Mouse (Mus musculus) intestine, postnatal 0 days (tissue): Measurements from ENCODE around the gene Gcdh. TPM values are rescaled to one million over a fixed set of nuclear protein-coding genes. Genes with fewer than 3 reads are reported as not detected.

ENCODE experiments used
- ATAC-seq: fragments of 200-750 bp; cut with Nextera tagmentation; 2 replicates; pipeline ENCODE4 v1.8.0; 2017; ENCODE audit warnings: mild to moderate bottlenecking, moderate TSS enrichment, moderate library complexity
- H3K27ac ChIP-seq: fragments of 300-500 bp; sonication (generic); 2 replicates; pipeline ENCODE4 v1.5.1; 2014; ENCODE audit warnings: mild to moderate bottlenecking, low read depth, low read length, moderate library complexity
- H3K27me3 ChIP-seq: fragments of 300-500 bp; sonication (generic); replicated peaks from 2 replicates; pipeline ENCODE4 v1.6.1; 2014; ENCODE audit warnings: low read length, mixed read lengths; ENCODE audit not compliant: control insufficient read depth, insufficient read depth
- H3K36me3 ChIP-seq: fragments of 300-500 bp; sonication (generic); 2 replicates; pipeline ENCODE4 v1.6.1; 2014; ENCODE audit warnings: mild to moderate bottlenecking, moderate library complexity; ENCODE audit not compliant: control insufficient read depth, insufficient read depth
- H3K4me1 ChIP-seq: fragments of 300-500 bp; sonication (generic); replicated peaks from 2 replicates; pipeline ENCODE4 v1.6.1; 2014; ENCODE audit warnings: antibody characterized with exemption, low read length, mixed read lengths; ENCODE audit not compliant: control insufficient read depth, insufficient read depth
- H3K4me2 ChIP-seq: fragments of 300-500 bp; sonication (generic); replicated peaks from 2 replicates; pipeline ENCODE4 v1.6.1; 2014; ENCODE audit warnings: low read depth, mild to moderate bottlenecking, moderate library complexity
- H3K4me3 ChIP-seq: fragments of 300-500 bp; sonication (generic); 2 replicates; pipeline ENCODE4 v1.5.1; 2014; ENCODE audit warnings: low read depth, low read length
- H3K9ac ChIP-seq: fragments of 300-500 bp; sonication (generic); 2 replicates; pipeline ENCODE4 v1.6.1; 2014; ENCODE audit warnings: mild to moderate bottlenecking, low read depth, low read length
- H3K9me3 ChIP-seq: fragments of 300-500 bp; sonication (generic); 2 replicates; pipeline ENCODE4 v1.6.1; 2016; ENCODE audit warnings: mixed run types; ENCODE audit not compliant: control insufficient read depth
- CTCF ChIP-seq: sonication (generic); IDR thresholded peaks from 2 replicates; pipeline ENCODE4 v1.5.1; 2016; ENCODE audit warnings: low read depth, mild to moderate bottlenecking, control low read depth, antibody characterized with exemption, moderate library complexity
- WGBS: fragments of 180-500 bp; shearing (Covaris S2); extraction: QIAGEN DNeasy Blood & Tissue Kit; methylation state at CpG from one replicate; pipeline ENCODE4 v1.1.7; 2014; 5-methylcytosine and 5-hydroxymethylcytosine counted together
- polyA plus RNA-seq: library from polyadenylated mRNA; unstranded; fragments of >200 nt; fragmentation: Nextera tagmentation; extraction: Ambion mirVana; gene quantifications from 2 replicates; pipeline ENCODE4 v1.2.1, GENCODE M21; 2015

Gcdh gene
- polyA plus RNA-seq, 1 experiment from 2014 or later = 15.5 TPM

- H3K27me3 ChIP-seq = no peaks in the 10 kb centered on the region
- no peak overlapping the region for H3K4me2 ChIP-seq
- ATAC-seq = no peak
- H3K4me1 ChIP-seq = no peaks in the 10 kb centered on the region
- no peak for TF ChIP-seq CTCF
- H3K4me3 ChIP-seq = no peak overlapping the region
- H3K9ac ChIP-seq = no peak overlapping the region
- H3K27ac ChIP-seq = no peak overlapping the region
- no peaks in the 10 kb centered on the region for H3K36me3 ChIP-seq
- H3K9me3 ChIP-seq = no peaks in the 10 kb centered on the region
- WGBS = 70% methylated on average over 2 of the region's 2 CpGs
These were observed 27.9 kb upstream of the Gcdh start for GRCm38 (mm10) chr8:84921596-84921995.

DNA sequence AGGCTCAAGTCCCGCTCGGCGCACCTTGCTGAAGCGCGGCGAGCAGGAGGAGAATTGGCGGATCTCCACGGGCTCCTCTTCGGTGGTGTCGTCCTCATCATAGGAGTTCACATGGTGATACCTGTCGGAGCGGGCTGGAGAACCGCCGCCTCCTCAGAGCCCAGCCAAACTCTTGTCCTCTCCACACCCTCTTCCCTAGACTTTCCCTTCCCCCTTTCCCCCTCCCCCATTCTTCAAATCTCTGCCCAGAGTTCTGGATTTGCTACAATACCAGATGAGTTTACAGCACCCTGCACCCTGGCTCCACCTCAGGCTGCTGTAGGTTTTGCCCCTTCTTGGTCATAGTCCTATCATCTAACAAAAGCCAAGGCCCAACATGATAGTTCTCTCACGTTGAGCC, 24.9 kb upstream of the Gcdh start:
- no peak overlapping the region for H3K9ac ChIP-seq
- H3K27me3 ChIP-seq = 0 out of 2 replicates have a peak, but pooled peaks cover 3% of the 10 kb centered on the region
- WGBS = 93% methylated on average over 15 of the region's 15 CpGs
- no peak for ATAC-seq
- no peak for TF ChIP-seq CTCF
- no peaks in the 10 kb centered on the region for H3K4me1 ChIP-seq
- no peaks in the 10 kb centered on the region for H3K36me3 ChIP-seq
- H3K27ac ChIP-seq = no peak overlapping the region
- no peaks in the 10 kb centered on the region for H3K9me3 ChIP-seq
- no peak overlapping the region for H3K4me3 ChIP-seq
- H3K4me2 ChIP-seq = no peak overlapping the region

DNA sequence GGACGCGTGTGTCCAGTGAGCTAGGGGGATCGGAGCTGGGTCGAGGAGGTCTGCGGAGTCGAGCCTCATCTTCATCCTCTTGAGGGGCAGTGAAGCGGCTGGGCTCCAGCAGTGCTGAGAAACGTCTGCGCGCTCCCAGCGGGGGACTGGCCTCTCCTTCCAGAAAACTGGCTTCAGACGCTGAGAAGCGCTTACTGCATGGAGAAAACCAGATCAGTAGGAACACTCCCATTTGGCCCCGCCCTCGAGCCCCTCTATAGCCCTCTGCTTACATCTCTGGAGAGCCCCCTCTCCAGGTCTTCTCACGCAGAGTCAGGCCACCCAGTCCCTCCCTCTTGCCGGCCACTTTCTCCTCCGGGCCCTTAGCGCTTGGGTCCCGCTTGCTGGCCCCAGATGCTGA, 24.1 kb upstream of the Gcdh start:
- H3K4me1 ChIP-seq = peaks cover 4% of the 10 kb centered on the region; the same call in 1 of the 2 replicates
- H3K4me2 ChIP-seq = no peak overlapping the region
- H3K9ac ChIP-seq = no peak overlapping the region
- H3K27me3 ChIP-seq = peaks cover 9% of the 10 kb centered on the region; the same call in 1 of the 2 replicates
- no peak overlapping the region for H3K27ac ChIP-seq
- H3K9me3 ChIP-seq = no peaks in the 10 kb centered on the region
- 50% methylated on average over 20 of the region's 20 CpGs for WGBS
- no peaks in the 10 kb centered on the region for H3K36me3 ChIP-seq
- TF ChIP-seq CTCF = no peak
- no peak for ATAC-seq
- H3K4me3 ChIP-seq = no peak overlapping the region

- Histone ChIP-seq H3K9ac (no peak overlapping the region), H3K4me2 (no peak overlapping the region), H3K4me3 (no peak overlapping the region), H3K27me3 (peaks cover 21% of the 10 kb centered on the region; the same call in 1 of the 2 replicates), H3K36me3 (no peaks in the 10 kb centered on the region; the same call in 1 of the 2 replicates), H3K4me1 (peaks cover 6% of the 10 kb centered on the region; the same call in 1 of the 2 replicates), H3K27ac (no peak overlapping the region), H3K9me3 (no peaks in the 10 kb centered on the region)
- ATAC-seq = no peak
- no peak for TF ChIP-seq CTCF
- WGBS = 90% methylated on average over 8 of the region's 8 CpGs
These were observed 21.5 kb upstream of the Gcdh start for GRCm38 (mm10) chr8:84915269-84915668.

GRCm38 (mm10) chr8:84913960-84914359, 20.2 kb upstream of the Gcdh start:
- no peak overlapping the region for H3K9ac ChIP-seq
- no peak overlapping the region for H3K4me3 ChIP-seq
- H3K27ac ChIP-seq = no peak overlapping the region
- 31% methylated on average over 4 of the region's 4 CpGs for WGBS
- no peaks in the 10 kb centered on the region; the same call in 1 of the 2 replicates for H3K36me3 ChIP-seq
- H3K9me3 ChIP-seq = no peaks in the 10 kb centered on the region
- peak overlapping the region; percentile 77 for H3K4me2 ChIP-seq
- H3K4me1 ChIP-seq = peaks cover 7% of the 10 kb centered on the region; the same call in 1 of the 2 replicates
- ATAC-seq = no peak
- peaks cover 21% of the 10 kb centered on the region; the same call in 1 of the 2 replicates for H3K27me3 ChIP-seq
- peak; percentile 65 for TF ChIP-seq CTCF

DNA sequence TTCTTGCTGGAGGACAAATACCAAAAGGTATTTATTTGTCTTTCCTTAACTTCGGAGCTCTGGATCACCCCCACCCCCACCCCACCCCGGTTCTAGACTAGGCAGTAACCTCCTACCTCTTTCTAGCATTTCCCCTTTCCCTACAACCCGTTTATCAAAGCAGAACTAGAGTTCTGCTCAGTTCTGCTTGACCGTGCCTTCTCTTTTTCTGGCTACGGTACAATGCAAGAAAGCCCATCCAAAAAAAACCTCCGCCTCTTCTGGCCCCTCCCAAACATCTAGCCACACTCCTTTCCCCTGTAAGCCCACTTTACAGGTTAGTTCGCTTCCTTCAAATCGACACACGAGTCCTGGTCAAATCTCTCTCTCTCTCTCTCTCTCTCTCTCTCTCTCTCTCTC, 19.8 kb upstream of the Gcdh start:
- H3K36me3 ChIP-seq = no peaks in the 10 kb centered on the region; the same call in 1 of the 2 replicates
- H3K27ac ChIP-seq = no peak overlapping the region
- H3K9ac ChIP-seq = no peak overlapping the region
- TF ChIP-seq CTCF = no peak
- H3K9me3 ChIP-seq = no peaks in the 10 kb centered on the region
- WGBS = 7% methylated on average over 9 of the region's 9 CpGs
- peak overlapping the region; percentile 77 for H3K4me2 ChIP-seq
- H3K4me3 ChIP-seq = peak overlapping the region; percentile 42
- no peak for ATAC-seq
- peaks cover 11% of the 10 kb centered on the region; the same call in 1 of the 2 replicates for H3K4me1 ChIP-seq
- peaks cover 21% of the 10 kb centered on the region; the same call in 1 of the 2 replicates for H3K27me3 ChIP-seq
